Mouse (Mus musculus) hindbrain, embryonic 16.5 days (tissue): ENCODE data around the gene Ehd4. TPM values are rescaled to one million over a fixed set of nuclear protein-coding genes. Genes with fewer than 3 reads are reported as not detected.
A peak's percentile ranks its signal among the peaks of the same experiment; 100 is the strongest.

Source experiments
- ATAC-seq: fragments of 200-750 bp; cut with Nextera tagmentation; 2 replicates; pipeline ENCODE4 v1.8.0; 2017; ENCODE audit warnings: moderate TSS enrichment, moderate library complexity
- H3K27ac ChIP-seq: fragments of 300-500 bp; sonication (generic); 2 replicates; pipeline ENCODE4 v1.5.1; 2014; ENCODE audit warnings: low read depth, mild to moderate bottlenecking, control low read depth, low read length, moderate library complexity
- H3K27me3 ChIP-seq: fragments of 300-500 bp; sonication (generic); replicated peaks from 2 replicates; pipeline ENCODE4 v1.6.1; 2014; ENCODE audit warnings: low read length; ENCODE audit not compliant: control insufficient read depth, insufficient read depth
- H3K36me3 ChIP-seq: fragments of 300-500 bp; sonication (generic); 2 replicates; pipeline ENCODE4 v1.6.1; 2014; ENCODE audit warnings: mild to moderate bottlenecking, low read length, moderate library complexity, mixed read lengths; ENCODE audit not compliant: control insufficient read depth, insufficient read depth
- H3K4me1 ChIP-seq: fragments of 300-500 bp; sonication (generic); 2 replicates; pipeline ENCODE4 v1.6.1; 2014; ENCODE audit warnings: low read depth, low read length; ENCODE audit not compliant: control insufficient read depth, insufficient read depth
- H3K4me2 ChIP-seq: fragments of 300-500 bp; sonication (generic); 2 replicates; pipeline ENCODE4 v1.6.1; 2014; ENCODE audit warnings: mild to moderate bottlenecking, low read length, control low read depth, moderate library complexity
- H3K4me3 ChIP-seq: fragments of 300-500 bp; sonication (generic); 2 replicates; pipeline ENCODE4 v1.5.1; 2014; ENCODE audit warnings: mild to moderate bottlenecking, low read length, control low read depth, moderate library complexity
- H3K9ac ChIP-seq: fragments of 300-500 bp; sonication (generic); 2 replicates; pipeline ENCODE4 v1.6.1; 2014; ENCODE audit warnings: low read depth, mild to moderate bottlenecking, control low read depth, low read length, moderate library complexity
- H3K9me3 ChIP-seq: fragments of 300-500 bp; sonication (generic); 2 replicates; pipeline ENCODE4 v1.6.1; 2014; ENCODE audit warnings: mild to moderate bottlenecking, low read length, moderate library complexity; ENCODE audit not compliant: control insufficient read depth
- WGBS: fragments of 180-500 bp; shearing (Covaris S2); extraction: QIAGEN DNeasy Blood & Tissue Kit; methylation state at CpG from one replicate; pipeline ENCODE4 v1.1.7; 2014; 5-methylcytosine and 5-hydroxymethylcytosine counted together
- polyA plus RNA-seq: library from polyadenylated mRNA; unstranded; fragments of >200 nt; fragmentation: Nextera tagmentation; extraction: Ambion mirVana; gene quantifications from 2 replicates; pipeline ENCODE4 v1.2.1, GENCODE M21; 2015

Gene Ehd4
- polyA plus RNA-seq, 1 experiment from 2014 or later = 20.7 TPM

GRCm38 (mm10) chr2:120084593-120085361 lies 69.6 kb downstream of the Ehd4 start:
- no peak overlapping the region for H3K27ac ChIP-seq
- H3K36me3 ChIP-seq = no peaks in the 10 kb centered on the region
- 83% methylated on average over 14 of the region's 14 CpGs for WGBS
- H3K4me3 ChIP-seq = no peak overlapping the region
- no peaks in the 10 kb centered on the region for H3K9me3 ChIP-seq
- no peak for ATAC-seq
- no peaks in the 10 kb centered on the region for H3K4me1 ChIP-seq
- H3K4me2 ChIP-seq = no peak overlapping the region
- no peaks in the 10 kb centered on the region for H3K27me3 ChIP-seq
- no peak overlapping the region for H3K9ac ChIP-seq

GRCm38 (mm10) chr2:120082416-120082815 lies 72.0 kb downstream of the Ehd4 start:
- no peaks in the 10 kb centered on the region for H3K4me1 ChIP-seq
- no peak overlapping the region for H3K9ac ChIP-seq
- WGBS = 76% methylated on average over 2 of the region's 2 CpGs
- H3K27me3 ChIP-seq = peaks cover under 1% of the 10 kb centered on the region; the same call in 1 of the 2 replicates
- no peaks in the 10 kb centered on the region for H3K9me3 ChIP-seq
- ATAC-seq = no peak
- no peaks in the 10 kb centered on the region for H3K36me3 ChIP-seq
- H3K4me2 ChIP-seq = no peak overlapping the region
- no peak overlapping the region for H3K27ac ChIP-seq
- no peak overlapping the region for H3K4me3 ChIP-seq

GRCm38 (mm10) chr2:120076076-120076705 lies 78.2 kb downstream of the Ehd4 start:
- WGBS = 2% methylated on average over 36 of the region's 36 CpGs

GRCm38 (mm10) chr2:120074096-120074495 lies 80.3 kb downstream of the Ehd4 start:
- Histone ChIP-seq H3K4me1 (peaks cover 11% of the 10 kb centered on the region), H3K27ac (no peak overlapping the region), H3K36me3 (no peaks in the 10 kb centered on the region), H3K4me2 (no peak overlapping the region), H3K4me3 (no peak overlapping the region), H3K9ac (no peak overlapping the region), H3K9me3 (no peaks in the 10 kb centered on the region), H3K27me3 (peaks cover 13% of the 10 kb centered on the region)
- no peak for ATAC-seq
- 91% methylated on average over 4 of the region's 4 CpGs for WGBS

More at GRCm38 (mm10) chr2:120076076-120076705, 78.2 kb downstream of the Ehd4 start:
- Histone ChIP-seq H3K4me2 (peak overlapping the region; percentile 67), H3K9ac (peak overlapping the region; percentile 53), H3K27ac (no peak overlapping the region), H3K9me3 (no peaks in the 10 kb centered on the region), H3K36me3 (no peaks in the 10 kb centered on the region), H3K27me3 (peaks cover 13% of the 10 kb centered on the region), H3K4me3 (peak overlapping the region; percentile 46), H3K4me1 (peaks cover 11% of the 10 kb centered on the region)
- peak; percentile 87 for ATAC-seq

GRCm38 (mm10) chr2:120069466-120069990 lies 84.9 kb downstream of the Ehd4 start:
- Histone ChIP-seq H3K9ac (no peak overlapping the region), H3K4me2 (no peak overlapping the region), H3K9me3 (no peaks in the 10 kb centered on the region), H3K36me3 (no peaks in the 10 kb centered on the region), H3K4me3 (no peak overlapping the region), H3K4me1 (no peaks in the 10 kb centered on the region; the same call in 1 of the 2 replicates), H3K27ac (no peak overlapping the region), H3K27me3 (no peaks in the 10 kb centered on the region)
- 62% methylated on average over 8 of the region's 8 CpGs for WGBS
- no peak for ATAC-seq

- Histone ChIP-seq H3K9me3 (no peaks in the 10 kb centered on the region), H3K4me2 (no peak overlapping the region), H3K9ac (peak overlapping the region; percentile 27), H3K4me3 (no peak overlapping the region), H3K36me3 (no peaks in the 10 kb centered on the region), H3K27me3 (no peaks in the 10 kb centered on the region), H3K27ac (no peak overlapping the region), H3K4me1 (no peaks in the 10 kb centered on the region; the same call in 1 of the 2 replicates)
- ATAC-seq = peak; percentile 50
- 39% methylated on average over 16 of the region's 16 CpGs for WGBS
These were observed 85.6 kb downstream of the Ehd4 start for GRCm38 (mm10) chr2:120068555-120069465.

GRCm38 (mm10) chr2:120066224-120066623 lies 88.2 kb downstream of the Ehd4 start:
- no peaks in the 10 kb centered on the region for H3K9me3 ChIP-seq
- H3K4me1 ChIP-seq = no peaks in the 10 kb centered on the region; the same call in 1 of the 2 replicates
- WGBS = 72% methylated on average over 3 of the region's 3 CpGs
- no peaks in the 10 kb centered on the region for H3K27me3 ChIP-seq
- no peak overlapping the region for H3K4me2 ChIP-seq
- H3K27ac ChIP-seq = no peak overlapping the region
- H3K4me3 ChIP-seq = no peak overlapping the region
- ATAC-seq = no peak
- no peaks in the 10 kb centered on the region for H3K36me3 ChIP-seq
- no peak overlapping the region for H3K9ac ChIP-seq

GRCm38 (mm10) chr2:120065243-120065642 lies 89.2 kb downstream of the Ehd4 start:
- Histone ChIP-seq H3K4me3 (no peak overlapping the region), H3K9me3 (no peaks in the 10 kb centered on the region), H3K27ac (no peak overlapping the region), H3K27me3 (no peaks in the 10 kb centered on the region), H3K4me1 (no peaks in the 10 kb centered on the region; the same call in 1 of the 2 replicates), H3K9ac (no peak overlapping the region), H3K4me2 (no peak overlapping the region), H3K36me3 (no peaks in the 10 kb centered on the region)
- WGBS = 93% methylated on average over 10 of the region's 10 CpGs
- no peak for ATAC-seq
